Mouse (Mus musculus) skeletal muscle tissue, adult 2 months (tissue): ENCODE measurements around the gene Spint1.

Experiments used
- DNase-seq: peaks from one replicate; pipeline ENCODE4 v3.0.0-alpha.2; 2012; ENCODE audit warnings: low read depth, low spot score

Spint1 gene

DNA sequence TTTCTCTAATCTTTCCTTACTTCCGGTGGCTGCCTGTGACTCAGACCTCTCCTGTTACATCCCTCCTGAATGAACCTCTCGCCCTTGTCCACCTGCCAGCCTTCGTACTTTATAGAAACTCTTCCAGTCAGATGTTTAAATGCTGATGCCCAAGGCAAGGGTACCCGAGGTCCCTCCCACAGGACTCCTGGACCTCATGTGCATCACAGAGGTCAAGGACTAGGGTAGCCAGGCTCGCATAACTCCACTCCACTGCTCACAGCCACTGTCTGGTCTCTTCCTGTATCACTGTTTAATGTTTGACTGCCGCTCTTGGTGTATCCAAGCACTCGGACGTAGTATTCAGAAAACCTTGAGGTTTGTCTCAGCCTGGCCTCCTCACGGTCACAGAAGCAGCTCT is 5.4 kb downstream of the Spint1 start:
- DNase-seq, result no peak

DNA sequence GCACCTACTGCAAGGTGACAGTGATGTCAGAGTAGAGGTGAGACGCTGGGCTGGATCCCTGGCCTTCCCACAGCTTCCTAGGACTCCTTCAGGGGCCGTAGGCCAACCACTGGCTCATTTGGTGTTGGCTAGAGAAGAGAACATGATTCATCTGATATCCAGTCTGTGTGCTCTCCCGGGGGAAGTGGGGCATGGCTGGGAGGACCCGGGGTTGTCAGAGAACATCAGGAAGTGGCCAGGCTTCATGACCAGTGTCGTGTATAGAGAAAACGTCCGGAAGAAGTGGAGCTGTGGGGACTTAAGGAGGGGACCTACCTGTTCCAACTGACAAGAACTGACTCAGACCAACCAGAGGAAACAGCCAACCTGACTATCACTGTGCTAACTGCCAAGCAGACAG is 8.1 kb downstream of the Spint1 start:
- DNase-seq, result no peak

GRCm38 (mm10) chr2:119247904-119248303 is 10.7 kb downstream of the Spint1 start:
- no peak for DNase-seq

DNA sequence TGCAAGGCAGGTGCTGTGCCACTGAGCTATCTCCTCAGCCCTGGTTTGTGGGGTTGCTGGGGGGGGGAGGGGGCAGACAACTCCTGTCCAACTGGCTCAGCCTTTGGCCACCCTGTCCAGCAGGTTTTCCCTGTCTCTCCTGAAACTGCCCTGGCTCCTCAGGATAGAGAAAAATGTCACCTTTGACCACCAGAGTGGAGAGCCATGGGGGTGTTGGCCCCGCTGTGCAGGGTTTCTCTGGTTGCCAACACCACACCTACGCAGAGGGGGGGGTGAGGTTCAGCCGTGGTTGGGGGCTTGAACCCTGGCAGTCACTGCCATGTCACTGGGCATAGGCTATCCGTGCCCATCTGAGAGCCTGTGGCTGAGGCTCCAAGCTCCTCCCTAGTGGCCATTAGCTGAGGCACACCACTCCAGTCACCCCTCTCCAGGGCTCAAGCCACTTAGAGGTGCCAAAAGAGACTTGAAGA is 12.5 kb downstream of the Spint1 start:
- no peak for DNase-seq

GRCm38 (mm10) chr2:119250377-119250776 is 13.2 kb downstream of the Spint1 start:
- no peak for DNase-seq

DNA sequence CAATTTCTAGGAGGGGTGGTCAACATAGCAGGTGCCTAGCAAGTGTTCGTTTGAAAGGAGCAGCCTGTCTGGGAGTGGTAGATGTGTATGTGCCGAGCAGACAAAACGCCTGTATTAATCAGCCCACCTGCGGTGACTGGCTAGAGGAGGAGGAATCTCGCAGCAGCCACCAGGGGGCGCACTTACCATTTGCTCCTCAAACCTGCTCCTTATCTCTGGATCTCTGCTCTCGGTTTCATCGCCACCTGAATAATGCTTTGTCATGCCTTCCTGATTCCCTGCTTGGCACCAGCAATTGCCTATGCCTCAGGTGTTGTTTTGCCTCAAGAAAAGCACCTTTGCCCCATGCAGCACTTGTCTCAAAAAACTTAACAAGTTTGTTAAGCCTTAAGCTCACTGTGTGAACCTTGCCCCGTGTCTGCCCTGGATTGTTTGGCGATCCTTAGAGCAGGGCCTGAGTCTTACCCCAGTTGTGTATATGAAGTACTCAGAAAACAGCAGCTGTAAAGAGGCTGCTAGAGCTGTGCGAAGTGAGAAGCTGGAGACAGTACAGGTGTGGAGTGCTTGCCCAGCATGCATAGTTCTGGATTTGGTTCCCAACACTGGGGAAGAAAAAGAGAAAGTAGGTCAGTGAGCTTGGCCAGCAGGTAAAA is 13.8 kb downstream of the Spint1 start:
- peak; percentile 71 for DNase-seq

DNA sequence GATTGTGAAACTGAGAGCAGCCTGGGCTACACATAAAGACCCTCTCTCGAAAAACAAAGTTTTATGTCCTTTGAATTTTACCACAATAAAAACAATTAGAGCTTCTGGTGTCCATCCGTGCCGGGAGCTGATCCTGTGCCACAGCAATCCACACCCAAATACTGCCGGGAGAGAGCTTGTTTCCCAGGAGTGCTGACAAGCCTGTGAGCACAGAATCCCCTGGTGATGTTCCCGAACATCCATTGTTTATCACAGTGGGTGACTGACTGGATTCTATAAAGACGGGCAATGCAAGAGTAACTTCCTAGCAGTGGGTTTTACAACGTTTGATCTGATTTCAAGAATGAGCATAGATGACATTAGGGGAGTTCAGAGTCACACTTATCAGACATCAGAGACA is 17.8 kb downstream of the Spint1 start:
- no peak for DNase-seq

- DNase-seq, result no peak
These were observed 23.4 kb downstream of the Spint1 start for GRCm38 (mm10) chr2:119260518-119260917.

DNA sequence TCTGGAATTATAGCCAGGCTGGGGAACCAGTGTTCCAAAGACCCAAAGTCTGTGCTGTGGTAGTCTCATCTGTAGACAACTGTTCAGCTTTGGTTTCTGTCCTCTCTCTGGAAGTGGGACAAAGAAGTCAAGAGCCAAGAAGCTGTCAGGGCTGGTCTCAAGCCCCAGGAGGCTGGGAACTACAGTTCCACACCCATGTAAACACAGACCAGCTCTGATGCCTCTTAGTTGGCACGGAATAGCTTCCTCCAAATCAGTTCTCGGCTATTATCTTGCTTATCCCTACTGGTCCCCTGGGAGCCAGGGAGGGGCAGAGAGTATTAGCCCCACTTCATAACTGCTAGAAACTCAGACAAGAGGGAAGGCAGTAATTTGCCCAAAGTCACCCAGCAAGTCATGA is 24.2 kb downstream of the Spint1 start:
- no peak for DNase-seq

GRCm38 (mm10) chr2:119262978-119263377 is 25.8 kb downstream of the Spint1 start:
- peak; percentile 72 for DNase-seq

DNA sequence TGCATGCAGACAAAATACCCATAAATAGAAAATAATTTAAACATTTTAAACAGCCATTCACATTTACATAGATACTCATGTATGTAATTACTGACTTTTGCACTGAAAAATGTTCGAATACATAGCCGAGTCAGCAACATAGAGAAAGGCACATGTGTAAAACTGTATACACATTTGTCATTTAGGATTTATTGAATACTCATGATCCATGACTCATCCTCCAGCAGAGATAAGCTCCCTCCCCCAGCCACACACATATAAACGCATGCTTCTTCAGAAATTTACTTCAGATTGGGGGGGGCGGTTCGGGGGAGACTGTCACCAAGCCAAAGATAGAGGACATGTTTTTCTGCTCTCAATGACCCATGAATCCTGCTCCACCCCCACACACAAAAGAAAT is 26.7 kb downstream of the Spint1 start:
- no peak for DNase-seq

DNA sequence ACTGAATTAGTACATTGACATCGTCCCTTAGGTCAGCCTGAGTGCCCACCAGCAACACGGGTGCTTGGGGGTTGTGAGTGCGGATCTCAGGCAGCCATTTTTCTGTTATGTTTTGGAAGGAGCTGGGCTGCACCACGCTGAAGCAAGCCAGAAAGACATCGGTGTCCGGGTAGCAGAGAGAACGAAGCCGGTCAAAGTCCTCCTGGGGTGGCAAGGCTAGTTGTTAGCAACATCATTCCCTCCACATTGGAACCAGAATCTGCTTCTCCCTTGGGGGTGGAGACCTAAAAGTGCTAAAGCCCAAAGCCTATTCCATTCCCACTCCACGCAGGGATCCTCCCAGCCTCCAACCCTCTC is 33.1 kb downstream of the Spint1 start:
- DNase-seq, result no peak

DNA sequence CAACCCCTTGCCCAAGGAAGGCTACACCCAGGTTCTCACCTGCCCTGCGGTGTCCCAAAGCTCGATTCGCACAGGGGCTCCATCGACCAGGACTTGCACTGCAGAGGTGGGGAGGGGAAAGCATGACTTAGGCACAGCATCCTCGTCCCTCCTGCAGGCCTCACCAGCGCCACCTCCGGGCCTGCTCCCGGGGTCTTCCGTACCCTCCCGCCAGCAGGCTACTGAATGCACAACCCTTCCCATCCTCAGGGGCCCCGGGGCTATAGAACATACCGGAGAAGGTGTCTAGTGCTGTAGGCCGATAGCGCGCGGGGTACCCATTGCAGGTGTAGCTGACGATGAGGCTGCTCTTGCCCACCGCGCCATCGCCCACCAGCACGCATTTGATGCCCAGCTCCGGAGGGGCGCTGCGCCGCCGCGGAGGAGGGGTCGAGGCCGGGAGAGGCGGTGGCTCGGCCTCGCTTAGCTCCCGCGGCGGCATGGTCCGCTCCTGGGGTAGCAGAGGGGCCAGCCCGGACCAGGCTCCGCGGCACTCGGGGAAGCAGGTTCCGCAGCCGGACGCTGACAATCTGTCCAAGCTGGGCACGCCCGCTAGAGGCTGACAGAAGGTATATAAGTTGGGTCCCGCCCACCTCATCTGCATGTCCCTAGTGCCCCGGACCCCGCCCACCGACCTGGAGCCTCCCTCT is 33.6 kb downstream of the Spint1 start, which contains the start of gene Rhov:
Rhov (minus strand) TSS at position 630 of the 689 bp plus-strand sequence.
- no peak for DNase-seq

DNA sequence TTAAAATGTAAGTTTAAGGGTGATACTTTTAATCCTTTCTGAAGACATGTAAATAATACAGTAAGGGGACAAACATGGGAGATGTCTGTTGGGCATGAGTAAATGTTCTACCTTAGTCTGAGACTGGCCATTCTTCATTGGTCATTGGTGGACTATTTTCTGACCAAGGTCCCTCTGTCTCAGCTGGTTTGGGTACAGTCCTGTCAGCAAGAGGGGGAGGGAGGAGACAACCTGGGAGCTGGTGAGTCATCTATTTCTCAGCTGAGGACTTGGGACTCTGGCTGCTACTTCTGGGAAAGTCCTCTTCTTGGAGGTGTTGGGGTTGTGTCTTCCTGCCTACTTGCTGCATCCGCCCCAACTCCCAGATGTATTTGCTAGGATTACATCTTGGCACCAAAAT is 37.0 kb downstream of the Spint1 start:
- DNase-seq, result no peak

DNA sequence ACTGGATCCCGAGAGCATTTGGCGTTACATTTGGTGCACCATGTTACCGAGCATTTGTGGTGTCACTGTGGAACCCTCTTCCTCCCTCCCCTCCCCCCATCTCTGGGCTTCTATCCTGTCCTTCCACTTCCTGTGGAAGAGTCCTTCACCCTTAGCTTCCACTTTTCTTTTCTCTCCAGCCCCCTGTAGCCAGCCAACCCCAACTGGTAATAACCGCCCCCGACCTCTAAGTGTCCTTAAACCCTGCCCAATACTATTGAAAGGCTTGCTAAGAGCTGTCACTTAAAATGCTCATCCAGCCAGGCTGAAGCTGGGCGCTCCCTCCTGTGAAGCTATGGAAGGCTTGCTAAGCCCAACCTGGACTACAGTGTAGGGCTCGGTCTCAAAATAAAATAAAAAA is 39.8 kb downstream of the Spint1 start:
- DNase-seq, result no peak

DNA sequence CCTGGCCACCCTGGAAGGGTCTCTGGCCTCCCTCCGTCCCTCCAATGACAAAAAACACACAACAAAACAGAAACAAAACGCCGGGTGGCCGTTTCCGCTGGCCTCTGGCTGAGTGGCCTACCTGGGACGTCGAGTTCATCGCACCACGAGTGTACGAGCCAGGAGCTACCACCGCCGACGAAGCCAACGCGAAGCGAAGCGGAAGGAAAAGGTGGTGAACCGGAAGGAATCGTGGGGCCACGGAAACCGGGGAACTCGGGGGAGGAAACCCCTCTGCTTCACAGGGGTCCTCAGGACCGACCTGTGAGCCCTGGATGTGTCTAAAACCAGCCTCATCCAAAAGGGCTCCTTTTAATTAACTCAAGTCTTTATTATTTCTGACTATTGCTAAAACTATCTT is 40.6 kb downstream of the Spint1 start:
- DNase-seq, result no peak

DNA sequence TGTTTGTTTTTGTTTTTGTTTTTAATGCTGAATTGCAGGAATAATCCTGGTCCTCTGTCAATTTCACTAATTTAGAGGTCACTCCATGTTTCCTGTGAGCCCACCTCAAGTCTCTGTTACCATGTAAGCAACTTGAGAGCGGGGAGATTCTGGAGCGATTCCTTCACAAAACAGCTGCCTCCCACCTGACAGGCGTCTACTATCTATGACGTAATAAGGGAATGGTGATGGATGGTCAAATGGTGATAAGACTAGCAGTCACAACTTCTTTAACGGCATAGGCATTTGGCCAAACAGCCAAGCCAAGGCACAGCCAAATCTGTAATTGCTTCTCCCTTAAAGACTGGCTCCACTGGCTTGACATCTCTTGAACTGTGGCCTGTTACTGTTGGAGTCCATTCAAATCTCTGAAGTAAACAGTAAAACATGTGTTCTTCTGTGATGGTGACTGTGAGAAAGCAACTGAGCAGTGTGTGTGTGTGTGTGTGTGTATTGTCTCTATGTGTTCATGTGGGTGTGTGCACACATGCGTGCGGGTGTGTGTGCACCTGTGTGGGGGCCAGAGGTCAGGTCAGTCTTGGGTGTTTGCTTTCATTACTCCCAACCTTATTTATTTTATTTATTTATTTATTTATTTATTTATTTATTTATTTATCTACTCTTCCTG is 44.9 kb downstream of the Spint1 start:
- no peak for DNase-seq

- no peak for DNase-seq
These were observed 50.2 kb downstream of the Spint1 start for GRCm38 (mm10) chr2:119287372-119287771.

DNA sequence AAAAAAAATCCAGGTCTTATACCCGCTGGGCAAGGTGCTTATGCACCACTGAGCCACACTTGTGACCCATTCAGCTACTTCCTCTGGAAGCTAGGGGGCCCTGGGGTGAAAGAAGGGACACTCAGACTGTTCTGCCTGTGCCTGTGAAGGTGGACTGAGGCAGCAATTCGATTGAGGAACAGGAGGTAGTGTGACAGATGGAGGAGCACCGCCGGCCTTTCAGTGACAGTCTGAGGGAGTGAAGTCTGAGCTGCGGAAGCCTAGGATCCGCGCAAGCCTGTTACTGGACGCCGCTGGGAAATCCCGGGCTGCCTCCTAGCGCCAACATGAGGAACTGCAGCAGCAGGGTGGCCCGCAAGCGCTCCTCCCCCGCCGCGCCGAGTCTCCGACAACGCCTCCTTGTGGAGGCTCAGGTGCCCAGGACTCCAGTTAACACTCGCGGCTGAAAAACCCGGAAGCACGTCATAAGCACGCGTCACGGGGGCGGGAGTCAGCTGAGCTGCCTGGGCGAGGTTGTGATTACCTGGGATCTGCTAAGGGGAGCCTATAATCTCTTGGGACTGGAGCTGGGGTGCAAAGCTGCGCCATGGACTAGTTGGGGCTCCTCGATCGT is 51.2 kb downstream of the Spint1 start, which contains the start of gene Vps18:
Vps18 (plus strand) TSS at position 471 of the 613 bp plus-strand sequence.
- peak; percentile 97 for DNase-seq

DNA sequence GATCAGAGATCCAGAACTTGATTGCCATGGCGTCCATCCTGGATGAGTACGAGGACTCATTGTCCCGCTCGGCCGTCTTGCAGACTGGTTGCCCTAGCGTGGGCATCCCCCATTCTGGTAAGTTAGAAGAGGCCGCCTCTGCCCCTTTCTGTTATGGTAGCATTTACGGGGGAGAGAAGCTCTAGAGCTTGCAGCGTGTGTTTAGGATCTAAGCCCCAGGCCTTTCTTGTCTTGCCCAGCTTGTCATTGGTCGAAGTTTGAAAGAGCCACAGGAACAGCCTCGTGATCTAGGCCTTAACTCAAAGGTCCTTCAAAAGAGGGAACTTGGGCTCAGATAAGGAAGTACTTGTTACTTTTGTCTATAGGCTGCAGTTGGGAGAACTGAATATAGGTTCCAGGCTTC is 51.9 kb downstream of the Spint1 start:
- no peak for DNase-seq

- no peak for DNase-seq
These were observed 55.1 kb downstream of the Spint1 start for GRCm38 (mm10) chr2:119292281-119292680.

- no peak for DNase-seq
These were observed 55.7 kb downstream of the Spint1 start for GRCm38 (mm10) chr2:119292852-119293251.
